Mouse (Mus musculus): ENCODE measurements around the gene Fnip2.

Gene Fnip2

GRCm38 (mm10) chr3:79563511-79563910 is 4.1 kb downstream of the Fnip2 start:
- no peak for DNase-seq

DNA sequence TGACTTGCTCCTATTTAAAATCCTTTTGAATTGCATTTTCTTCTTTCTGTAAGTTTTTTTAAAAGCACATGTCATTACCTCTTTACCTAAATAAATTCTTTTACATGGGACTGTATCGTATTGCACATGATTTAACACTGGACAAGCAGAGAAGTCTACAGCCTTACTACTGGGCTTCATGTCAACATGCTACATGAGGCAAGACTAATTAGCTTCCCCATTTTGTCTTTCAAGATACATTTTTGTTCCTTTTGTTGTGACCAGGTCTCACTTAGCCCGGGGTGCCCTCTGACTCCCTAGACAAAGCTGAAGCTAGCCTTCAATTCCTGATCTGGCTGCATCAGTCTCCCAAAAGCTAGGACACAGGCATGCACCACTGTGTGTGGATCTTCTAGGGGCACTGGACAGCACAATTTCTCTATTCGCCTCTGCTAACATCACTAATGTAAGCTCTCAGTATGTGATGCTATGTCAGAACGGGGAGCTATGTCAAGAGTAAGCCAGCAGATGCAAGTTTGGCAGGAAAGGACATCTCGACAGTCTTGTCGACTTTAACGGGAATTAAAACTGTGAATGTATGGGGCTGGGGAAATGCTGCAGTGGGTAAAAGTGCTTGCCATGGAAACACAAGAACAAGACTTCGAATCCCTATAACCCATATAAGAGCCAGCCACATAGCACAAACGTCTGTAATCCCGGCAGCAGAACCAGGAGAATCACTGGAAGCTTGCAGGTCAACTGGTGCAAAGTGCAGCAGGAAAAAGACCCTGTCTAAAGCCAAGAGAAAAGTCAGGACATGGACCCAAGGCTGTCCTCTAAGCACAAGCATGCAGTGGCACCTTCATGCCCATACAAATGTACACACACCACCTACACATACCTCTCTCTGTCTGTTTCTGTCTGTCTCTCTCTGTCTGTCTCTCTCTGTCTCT is 5.5 kb downstream of the Fnip2 start:
- no peak for DNase-seq

DNA sequence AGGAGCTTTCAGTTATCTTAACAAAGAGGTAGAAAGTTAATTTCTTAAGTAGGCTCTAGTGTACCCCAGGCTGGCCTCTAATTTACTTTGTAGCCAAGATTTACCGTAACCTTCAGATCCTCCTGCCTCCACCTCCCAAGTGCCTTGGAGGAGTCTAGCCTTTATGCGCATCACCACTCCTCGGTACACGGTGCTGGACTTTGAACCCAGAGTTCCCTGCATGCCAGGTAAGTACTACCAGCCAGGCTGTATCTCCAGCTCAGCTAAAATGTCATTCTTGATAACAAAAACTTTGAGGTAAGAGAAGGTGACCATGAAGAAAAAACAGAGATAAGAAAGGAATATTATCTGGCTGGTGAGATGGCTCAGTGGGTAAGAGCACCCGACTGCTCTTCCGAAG is 7.0 kb downstream of the Fnip2 start:
- no peak for DNase-seq

- no peak for DNase-seq
Measured at GRCm38 (mm10) chr3:79559773-79560045, 7.9 kb downstream of the Fnip2 start.

GRCm38 (mm10) chr3:79559021-79559772 is 8.4 kb downstream of the Fnip2 start:
- DNase-seq = peak; percentile 67

GRCm38 (mm10) chr3:79555061-79555460 is 12.5 kb downstream of the Fnip2 start:
- DNase-seq = no peak

GRCm38 (mm10) chr3:79553779-79554178 is 13.8 kb downstream of the Fnip2 start:
- DNase-seq = no peak

DNA sequence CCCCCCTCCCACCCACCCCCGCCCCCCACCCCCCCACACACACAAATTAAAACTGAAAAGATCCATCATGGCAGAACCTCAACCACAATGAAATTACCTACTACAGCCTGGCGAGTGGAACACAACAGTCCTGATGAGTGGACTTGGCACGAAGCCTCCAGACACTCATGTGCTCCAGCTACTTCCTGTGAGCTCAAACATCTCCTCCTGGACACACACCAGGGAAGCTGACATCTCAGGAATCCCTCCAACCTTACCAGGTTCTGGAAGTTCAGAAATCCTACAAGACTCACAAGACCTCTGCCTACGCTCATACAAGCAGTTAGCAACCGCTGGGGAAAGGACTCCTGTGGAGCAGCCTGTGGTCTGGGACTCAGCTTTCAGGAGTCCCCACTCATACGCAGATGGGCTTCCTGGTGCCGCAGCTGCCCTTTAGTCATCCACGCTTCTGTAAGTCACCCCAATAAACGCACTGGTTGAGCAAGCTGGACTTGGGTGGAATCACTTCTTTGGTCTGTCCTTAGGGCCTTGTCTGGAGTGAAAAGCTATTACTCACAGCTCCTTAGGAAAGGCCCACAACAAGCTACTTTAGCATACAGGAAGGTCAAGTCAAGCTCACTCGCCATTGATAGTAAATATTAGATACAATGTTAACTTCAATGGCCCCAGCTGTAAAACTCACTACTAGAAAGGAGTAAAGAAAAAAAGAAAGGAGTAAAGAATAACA is 15.6 kb downstream of the Fnip2 start:
- no peak for DNase-seq

GRCm38 (mm10) chr3:79549751-79550393 is 17.7 kb downstream of the Fnip2 start:
- DNase-seq = no peak

DNA sequence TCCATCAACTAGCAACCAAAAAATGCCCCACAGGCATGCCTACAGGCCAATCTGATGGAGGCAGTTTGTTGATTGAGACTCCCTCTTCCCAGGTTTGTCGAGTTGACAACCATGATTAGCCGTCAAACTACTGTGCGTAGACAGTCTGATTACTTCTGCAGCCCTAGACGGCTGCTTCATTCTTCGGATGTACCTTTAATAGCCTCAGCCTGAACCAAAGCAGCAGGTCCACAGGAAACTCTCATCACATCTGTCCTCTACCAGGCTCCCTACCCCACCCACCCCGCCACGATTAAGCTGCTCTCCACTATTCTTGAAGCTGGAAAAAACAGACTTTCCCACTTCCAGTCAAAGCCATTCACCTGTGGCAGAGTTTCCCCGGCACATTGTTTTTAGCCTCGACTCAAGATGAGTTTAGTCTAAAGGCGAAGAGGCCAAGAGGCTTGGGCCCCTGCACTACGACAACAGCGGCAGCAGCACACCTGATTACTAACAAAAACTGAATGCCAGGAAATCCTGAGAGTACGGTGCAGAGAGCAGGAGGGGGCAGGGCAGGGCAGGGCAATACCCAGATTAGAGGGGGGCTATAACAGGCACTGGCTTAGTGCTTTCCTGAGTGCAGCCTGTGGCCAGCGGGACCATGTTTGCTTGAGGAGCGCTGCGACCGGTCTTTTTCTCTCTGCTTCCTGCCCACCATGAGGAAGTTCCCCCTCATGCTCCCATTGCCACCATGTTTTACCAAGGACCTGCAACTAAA is 18.7 kb downstream of the Fnip2 start:
- no peak for DNase-seq

DNA sequence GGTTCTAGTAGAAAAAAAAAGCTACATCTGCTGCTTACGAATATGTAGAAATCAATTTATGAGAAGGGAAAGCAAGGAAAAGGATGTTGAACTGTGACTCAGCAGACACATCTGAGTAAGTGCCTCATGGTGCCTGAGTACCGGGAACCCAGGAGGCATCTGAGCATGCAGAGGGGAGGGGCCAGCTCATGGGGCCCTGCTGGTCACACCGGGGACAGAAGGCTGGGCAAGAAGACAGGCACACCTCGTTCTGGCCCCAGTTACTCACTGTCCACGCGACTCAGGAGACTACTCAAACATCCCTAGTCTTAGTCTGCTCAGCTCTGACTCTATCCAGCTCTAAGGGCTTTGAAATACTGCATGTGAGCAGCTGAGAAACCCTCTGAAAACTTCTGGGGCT is 25.0 kb downstream of the Fnip2 start:
- no peak for DNase-seq

GRCm38 (mm10) chr3:79539656-79540055 is 27.9 kb downstream of the Fnip2 start:
- DNase-seq = no peak

GRCm38 (mm10) chr3:79539124-79539523 is 28.5 kb downstream of the Fnip2 start:
- DNase-seq = no peak

GRCm38 (mm10) chr3:79538342-79538741 is 29.3 kb downstream of the Fnip2 start:
- no peak for DNase-seq

DNA sequence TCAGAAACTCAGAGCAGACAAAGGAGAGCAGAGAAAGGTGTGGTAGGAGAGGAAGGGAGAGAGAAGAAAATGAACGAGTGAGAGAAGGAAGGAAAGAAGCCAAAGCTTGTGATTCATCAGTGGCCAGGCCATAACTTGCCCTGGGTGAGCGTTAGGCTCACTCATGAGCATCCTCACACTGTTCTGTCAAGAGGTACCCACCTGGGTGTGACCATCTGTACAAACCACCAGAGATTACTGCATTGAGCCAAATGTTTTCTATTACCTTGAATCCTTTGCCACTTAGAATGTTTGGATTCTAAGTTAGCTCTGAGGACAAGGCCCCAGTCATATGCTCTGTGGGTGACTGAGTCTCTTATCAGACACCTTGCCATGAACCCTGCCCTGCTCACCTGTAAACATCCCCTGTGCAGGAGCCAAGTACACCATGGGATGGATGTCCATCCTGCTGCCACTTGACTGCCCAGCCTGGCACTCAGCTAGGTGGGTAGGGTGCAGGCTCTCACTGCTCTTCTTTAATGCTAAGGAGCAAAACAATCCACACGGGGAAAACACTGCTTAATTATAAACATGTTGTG is 29.9 kb downstream of the Fnip2 start:
- no peak for DNase-seq

DNA sequence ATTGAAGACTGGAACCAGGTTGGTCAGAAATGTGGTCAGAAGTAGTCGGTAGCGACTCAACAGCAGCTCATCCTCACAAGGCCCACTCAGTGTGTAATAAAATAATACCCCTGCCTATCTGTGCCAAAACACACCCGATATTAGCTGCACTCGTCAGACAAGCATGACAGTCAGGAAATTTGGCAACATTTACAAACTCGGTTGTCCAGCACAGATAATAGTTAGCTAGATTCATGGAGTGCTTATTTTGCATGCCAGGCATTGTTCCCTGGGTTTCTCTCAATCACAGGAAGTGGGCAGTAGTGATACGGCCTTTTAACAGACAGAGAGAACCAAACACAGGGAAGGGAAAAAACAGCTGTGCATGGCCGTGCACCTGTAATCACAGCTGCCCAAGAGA is 30.6 kb downstream of the Fnip2 start:
- no peak for DNase-seq

- DNase-seq = peak; percentile 37
Measured at GRCm38 (mm10) chr3:79531581-79532271, 35.9 kb downstream of the Fnip2 start.

DNA sequence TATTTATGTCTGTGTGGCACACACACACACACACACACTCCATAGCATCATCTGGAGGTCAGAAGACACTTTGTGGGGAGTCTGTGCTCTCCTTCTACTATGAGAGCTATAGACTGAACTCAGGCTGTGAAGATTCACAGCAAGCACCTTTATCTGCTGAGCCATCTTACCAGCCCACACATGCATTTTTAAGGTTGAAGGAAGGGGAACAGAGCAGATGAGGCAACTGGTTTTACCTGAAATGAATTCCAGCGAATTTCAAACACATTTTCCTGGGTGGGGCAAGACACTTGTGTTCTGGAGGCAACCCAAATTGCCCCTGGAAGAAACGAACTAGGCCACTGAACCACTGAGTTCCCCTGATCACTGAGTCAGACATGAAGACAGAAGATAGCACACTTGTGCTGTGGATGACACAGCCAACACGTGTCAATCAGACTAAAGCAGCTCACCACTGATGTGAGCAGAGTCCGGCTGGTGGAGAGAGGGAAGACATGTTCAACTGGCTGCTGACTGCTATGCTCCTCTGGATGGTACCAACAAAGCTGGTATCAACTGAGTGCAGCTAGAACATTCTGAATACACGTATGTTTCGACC is 38.0 kb downstream of the Fnip2 start:
- no peak for DNase-seq

- no peak for DNase-seq
Measured at GRCm38 (mm10) chr3:79528451-79528850, 39.1 kb downstream of the Fnip2 start.

DNA sequence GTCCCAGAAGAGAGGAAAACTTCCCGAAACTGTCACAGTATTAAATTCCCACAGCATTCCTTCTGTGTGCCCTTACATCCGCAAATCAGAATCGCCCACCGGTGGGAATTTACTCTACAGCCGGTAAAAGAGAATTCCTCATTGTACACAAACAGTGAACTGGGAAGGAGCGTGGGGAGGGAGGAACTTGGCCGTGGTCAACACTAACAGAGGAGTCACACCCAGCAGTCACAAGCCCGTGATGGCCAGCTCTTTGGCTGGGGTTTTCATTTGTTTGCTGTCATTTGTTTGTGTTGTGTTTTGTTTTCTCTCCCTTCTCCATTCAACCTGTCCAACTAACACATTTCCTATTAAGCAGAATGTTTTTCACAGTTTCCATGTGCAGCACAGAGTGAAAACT is 39.7 kb downstream of the Fnip2 start:
- no peak for DNase-seq

GRCm38 (mm10) chr3:79527521-79527920 is 40.1 kb downstream of the Fnip2 start:
- no peak for DNase-seq

Measured in right cerebral cortex, postnatal 14 days (tissue).